Mouse (Mus musculus): ENCODE data around the gene Gast.

DNA sequence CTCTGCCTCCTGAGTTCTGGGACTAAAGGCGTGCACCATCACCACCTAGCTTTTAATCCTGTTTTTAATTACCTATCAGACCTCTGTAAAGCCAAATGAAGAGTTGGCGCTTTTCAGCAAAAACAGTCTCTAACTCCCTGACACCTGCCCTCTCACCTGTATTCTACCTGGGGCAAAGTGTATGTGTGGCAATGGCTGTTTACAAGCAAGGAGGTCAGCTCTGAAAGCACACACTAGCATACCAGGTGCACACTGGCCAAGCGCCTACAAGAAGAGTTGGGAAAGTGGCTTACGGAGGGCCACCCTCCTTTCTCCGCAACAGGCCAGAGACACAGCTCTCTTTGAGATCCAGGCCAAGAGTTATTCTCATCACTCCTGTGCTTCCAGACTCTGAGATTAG lies 18.8 kb upstream of the Gast start:
- TF ChIP-seq CTCF (IDR thresholded peaks at IDR 0.05; ENCODE audit: control insufficient read depth, insufficient read depth, insufficient replicate concordance, low read depth, low read length) (no peak), POLR2A (IDR thresholded peaks at IDR 0.05; ENCODE audit: control insufficient read depth, low read depth, low read length) (no peak)

All from testis, adult 2 months (tissue).